Mouse (Mus musculus): Measurements from ENCODE around the gene Dll3. TPM values are rescaled to one million over a fixed set of nuclear protein-coding genes. Genes with fewer than 3 reads are reported as not detected.
"Not testable (repeated sequence)": the region's sequence is repeated elsewhere in the genome, so short reads cannot be mapped to it uniquely, and the experiment has no call there.

Gene Dll3
- polyA plus RNA-seq, 1 experiment from 2014 or later, result 1.4 TPM

DNA sequence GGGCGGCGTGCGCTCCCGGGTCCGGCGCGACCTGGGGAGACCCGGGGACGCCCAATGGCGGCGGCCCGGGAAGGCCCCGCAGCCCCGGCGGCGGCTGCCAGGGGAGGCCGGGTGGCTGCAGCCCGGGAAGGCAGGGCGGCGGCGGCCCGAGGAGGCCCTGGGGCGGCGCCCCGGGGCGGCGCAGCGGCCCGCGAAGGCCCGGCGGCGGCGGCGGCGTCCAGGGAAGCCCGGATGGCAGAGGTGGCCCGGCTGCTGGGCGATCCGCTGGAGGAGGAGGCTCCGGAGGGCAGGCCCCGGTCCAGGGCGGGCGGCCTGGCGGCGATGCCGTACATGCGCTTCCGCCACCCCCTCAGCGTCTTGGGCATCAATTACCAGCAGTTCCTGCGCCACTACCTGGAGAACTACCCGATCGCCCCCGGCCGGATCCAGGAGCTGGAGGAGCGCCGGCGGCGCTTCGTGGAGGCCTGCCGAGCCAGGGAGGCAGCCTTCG, 34.0 kb downstream of the Dll3 start:
- H3K27me3 ChIP-seq, result no peaks in the 10 kb centered on the region
- peaks cover 34% of the 10 kb centered on the region for H3K36me3 ChIP-seq
- peaks cover 12% of the 10 kb centered on the region for H3K4me1 ChIP-seq
- H3K27ac ChIP-seq, result peak overlapping the region; percentile 93
- no peaks in the 10 kb centered on the region for H3K9me3 ChIP-seq
- peak overlapping the region; percentile 95 for H3K4me3 ChIP-seq
- peak overlapping the region; percentile 99 for H3K9ac ChIP-seq
- 0% methylated on average over 60 of the region's 62 CpGs for WGBS
- peak overlapping the region; percentile 82 for H3K4me2 ChIP-seq (replicated peaks)
- ATAC-seq (ENCODE audit: low FRiP score, low read depth), result peak; percentile 69

DNA sequence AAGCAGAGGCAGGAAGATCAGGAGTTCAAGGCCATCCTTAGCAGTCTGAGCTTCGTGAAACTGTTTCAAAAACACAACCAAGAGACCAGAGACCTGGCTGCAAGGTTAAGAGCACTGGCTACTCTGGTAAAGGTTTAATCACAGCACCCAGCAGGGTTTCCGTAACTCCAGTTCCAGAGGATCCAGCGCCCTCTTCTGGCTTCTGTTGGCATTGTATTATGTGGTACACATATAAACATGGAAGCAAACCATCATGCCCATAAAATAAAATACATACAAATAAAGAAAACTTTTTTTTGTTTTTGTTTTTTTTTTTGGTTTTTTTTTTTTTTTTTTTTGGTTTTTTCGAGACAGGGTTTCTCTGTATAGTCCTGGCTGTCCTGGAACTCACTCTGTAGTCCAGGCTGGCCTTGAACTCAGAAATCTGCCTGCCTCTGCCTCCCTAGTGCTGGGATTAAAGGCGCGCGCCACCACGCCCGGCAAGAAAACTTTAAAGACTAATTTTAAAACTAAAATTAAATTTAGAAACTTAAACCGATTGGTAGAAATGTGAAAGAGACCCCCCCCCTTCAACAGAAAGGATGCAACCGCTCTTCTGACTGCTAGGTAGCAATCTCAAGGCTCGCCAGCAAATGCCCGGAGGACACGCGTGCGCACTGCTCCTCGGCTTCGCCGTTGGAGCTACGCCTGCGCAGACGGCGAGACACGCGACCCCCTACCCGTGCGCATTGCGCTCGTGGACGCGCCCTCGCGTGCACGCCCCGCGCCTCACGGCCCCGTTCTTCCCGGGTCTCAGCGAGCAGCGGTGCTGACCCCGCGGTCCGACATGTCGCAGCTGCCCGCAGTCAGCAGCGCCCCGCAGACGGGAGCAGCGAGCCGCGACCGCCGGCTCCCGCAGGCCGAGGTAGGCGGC, 34.7 kb downstream of the Dll3 start, which contains the start of gene Eid2:
TSS of gene Eid2 (plus strand) at position 753 of the 913 bp plus-strand sequence.
- peak; percentile 94 for ATAC-seq (ENCODE audit: low FRiP score, low read depth)
- no peaks in the 10 kb centered on the region for H3K9me3 ChIP-seq
- peak within 1 kb of the TSS; percentile 95 for H3K4me3 ChIP-seq
- peak within 1 kb of the TSS; percentile 99 for H3K9ac ChIP-seq
- 8% methylated on average over 56 of the region's 57 CpGs for WGBS
- no peaks in the 10 kb centered on the region for H3K27me3 ChIP-seq
- H3K4me2 ChIP-seq (replicated peaks), result peak within 1 kb of the TSS; percentile 82
- peak within 1 kb of the TSS; percentile 93 for H3K27ac ChIP-seq
- H3K4me1 ChIP-seq, result peaks cover 12% of the 10 kb centered on the region
- H3K36me3 ChIP-seq, result peaks cover 27% of the 10 kb centered on the region

DNA sequence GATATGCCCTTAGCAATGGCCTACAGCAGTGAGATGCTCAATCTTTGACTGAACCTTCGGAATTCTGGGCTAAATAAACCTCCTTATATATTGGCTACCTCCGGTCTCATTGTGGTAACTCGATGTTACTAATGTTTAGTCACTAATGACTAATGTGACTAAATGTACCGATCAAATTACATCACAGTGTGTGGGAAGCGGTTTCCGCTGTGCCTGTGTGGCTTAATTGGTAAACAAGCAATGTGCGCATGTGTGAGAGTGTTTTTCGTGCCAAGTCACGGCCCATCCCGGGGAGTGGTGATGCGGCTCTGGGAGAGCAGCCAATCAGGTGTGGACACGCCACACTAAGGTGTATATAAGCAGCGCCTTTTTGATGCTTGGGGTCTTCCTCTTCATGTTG, 36.6 kb downstream of the Dll3 start:
- Histone ChIP-seq H3K27me3 (no peaks in the 10 kb centered on the region), H3K36me3 (peaks cover 11% of the 10 kb centered on the region), H3K4me1 (peaks cover 12% of the 10 kb centered on the region), H3K4me3 (no peak overlapping the region), H3K27ac (no peak overlapping the region), H3K9me3 (no peaks in the 10 kb centered on the region), H3K4me2 (replicated peaks) (no peak overlapping the region), H3K9ac (no peak overlapping the region)
- ATAC-seq (ENCODE audit: low FRiP score, low read depth), result no peak
- 86% methylated on average over 13 of the region's 13 CpGs for WGBS

DNA sequence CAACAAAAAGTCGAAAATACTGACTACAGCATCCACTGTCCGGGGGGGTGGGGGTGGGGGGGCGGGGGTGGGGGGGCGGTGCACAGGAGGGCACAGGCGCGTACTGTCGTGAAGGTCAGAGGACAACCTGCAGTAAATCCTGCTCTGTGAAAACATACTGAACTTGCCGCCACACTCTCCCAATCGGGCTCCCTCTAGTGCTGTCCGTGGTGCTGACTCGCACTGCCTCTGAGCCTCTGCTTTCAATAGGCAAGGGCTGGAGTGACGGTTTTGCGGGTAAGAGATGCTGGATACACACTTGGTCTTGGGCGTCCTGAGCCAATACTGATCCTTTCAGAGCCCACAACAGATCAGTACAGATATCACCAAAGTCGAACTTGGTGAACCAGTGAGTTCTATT, 38.3 kb downstream of the Dll3 start:
- no peaks in the 10 kb centered on the region for H3K36me3 ChIP-seq
- no peak overlapping the region for H3K4me2 ChIP-seq (replicated peaks)
- WGBS, result 3% methylated on average over 15 of the region's 15 CpGs
- H3K4me3 ChIP-seq, result no peak overlapping the region
- H3K9ac ChIP-seq, result no peak overlapping the region
- peaks cover 5% of the 10 kb centered on the region for H3K4me1 ChIP-seq
- no peak overlapping the region for H3K27ac ChIP-seq
- no peak; the same call in 1 of the 2 replicates for ATAC-seq (ENCODE audit: low FRiP score, low read depth)
- no peaks in the 10 kb centered on the region for H3K9me3 ChIP-seq
- no peaks in the 10 kb centered on the region for H3K27me3 ChIP-seq

DNA sequence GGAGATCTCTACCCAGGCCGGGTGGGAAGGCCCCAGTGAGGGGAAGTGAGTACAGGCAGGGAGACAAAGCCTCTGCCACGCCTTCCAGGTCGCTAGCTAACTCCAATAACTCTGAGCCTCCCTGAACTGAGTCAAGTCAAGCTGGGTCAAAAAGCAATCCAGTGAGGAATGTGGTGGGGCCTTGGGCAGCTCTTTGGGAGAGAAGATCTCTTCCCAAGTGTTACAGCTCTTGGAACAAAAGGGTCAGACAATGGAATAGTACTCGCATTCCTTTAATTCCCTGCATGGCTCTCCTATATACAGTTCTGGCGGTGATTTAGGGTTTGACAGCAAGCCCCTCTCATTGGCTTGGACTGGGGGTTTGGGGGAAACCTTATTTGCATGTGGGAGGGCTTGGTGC, 39.2 kb downstream of the Dll3 start:
- no peak for ATAC-seq (ENCODE audit: low FRiP score, low read depth)
- Histone ChIP-seq H3K27me3 (no peaks in the 10 kb centered on the region), H3K36me3 (no peaks in the 10 kb centered on the region), H3K4me3 (no peak overlapping the region), H3K4me1 (no peaks in the 10 kb centered on the region), H3K9me3 (no peaks in the 10 kb centered on the region), H3K4me2 (replicated peaks) (no peak overlapping the region), H3K9ac (no peak overlapping the region), H3K27ac (no peak overlapping the region)
- WGBS, result 39% methylated on average over 5 of the region's 5 CpGs

DNA sequence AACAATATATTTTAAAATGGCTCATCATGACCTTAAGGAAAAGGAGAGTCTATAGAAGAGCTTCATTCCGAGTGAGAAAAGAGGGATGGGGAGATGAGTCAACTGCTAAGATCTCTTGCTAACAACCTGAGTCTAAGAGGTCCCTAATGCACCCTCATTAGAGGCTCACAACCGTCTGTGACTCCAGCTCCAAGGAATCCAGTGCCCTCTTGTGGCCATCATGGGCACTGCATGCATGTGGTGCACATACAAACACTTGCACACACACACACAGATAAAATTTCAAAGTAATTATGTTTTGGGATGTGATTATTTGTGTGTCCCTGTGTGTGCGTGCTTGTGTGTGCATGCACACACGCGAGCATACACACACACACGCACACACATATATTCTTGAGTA, 46.6 kb downstream of the Dll3 start:
- H3K9me3 ChIP-seq, result peaks cover 7% of the 10 kb centered on the region
- no peak overlapping the region for H3K27ac ChIP-seq
- H3K4me2 ChIP-seq (replicated peaks), result no peak overlapping the region
- H3K4me1 ChIP-seq, result no peaks in the 10 kb centered on the region
- H3K27me3 ChIP-seq, result no peaks in the 10 kb centered on the region
- no peak for ATAC-seq (ENCODE audit: low FRiP score, low read depth)
- no peak overlapping the region for H3K9ac ChIP-seq
- 81% methylated on average over 6 of the region's 6 CpGs for WGBS
- no peaks in the 10 kb centered on the region for H3K36me3 ChIP-seq
- no peak overlapping the region for H3K4me3 ChIP-seq

DNA sequence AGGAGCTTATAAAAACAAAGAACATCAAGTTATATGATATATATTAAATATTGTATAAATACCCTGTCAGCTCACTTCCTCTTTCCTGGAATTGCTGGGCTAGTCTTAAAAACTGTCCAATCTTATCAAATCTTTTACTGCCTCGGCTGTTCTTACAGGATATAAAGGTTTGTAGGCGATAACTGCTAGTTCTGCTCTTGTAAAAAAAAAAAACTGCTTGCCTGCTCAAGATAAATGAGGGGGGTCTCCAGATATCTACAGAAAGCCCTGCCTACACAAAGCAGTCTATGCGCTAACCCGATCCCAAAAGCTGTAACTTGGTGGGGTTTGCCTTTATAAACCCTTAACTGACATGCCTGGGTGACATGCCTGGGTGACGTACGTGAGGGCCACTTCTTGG, 47.4 kb downstream of the Dll3 start:
- Histone ChIP-seq H3K36me3 (no peaks in the 10 kb centered on the region), H3K9ac (no peak overlapping the region), H3K4me2 (replicated peaks) (no peak overlapping the region), H3K27ac (no peak overlapping the region), H3K9me3 (peaks cover 7% of the 10 kb centered on the region), H3K4me3 (no peak overlapping the region), H3K4me1 (no peaks in the 10 kb centered on the region), H3K27me3 (no peaks in the 10 kb centered on the region)
- ATAC-seq (ENCODE audit: low FRiP score, low read depth), result no peak
- 86% methylated on average over 6 of the region's 6 CpGs for WGBS

DNA sequence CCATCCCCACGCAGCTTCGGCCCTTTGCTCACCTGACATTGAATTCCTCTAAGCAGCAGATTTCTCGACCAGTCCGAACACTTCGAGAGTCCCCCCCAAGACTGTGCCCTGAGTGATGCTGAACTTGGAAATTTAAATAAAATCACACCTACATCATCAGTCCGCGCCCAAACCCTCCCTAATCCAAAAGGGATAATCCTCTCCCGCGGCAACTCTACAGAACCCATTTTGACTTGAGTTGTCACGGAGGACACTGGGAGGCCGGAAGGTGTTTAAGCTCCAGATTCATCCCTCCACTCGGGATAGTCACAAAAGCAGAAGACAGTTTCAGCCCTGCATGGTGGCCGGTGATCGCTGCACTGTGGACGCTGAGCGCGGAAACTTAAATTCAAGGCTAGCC, 50.1 kb downstream of the Dll3 start:
- Histone ChIP-seq H3K36me3 (no peaks in the 10 kb centered on the region), H3K4me3 (no peak overlapping the region), H3K4me2 (replicated peaks) (no peak overlapping the region), H3K27me3 (no peaks in the 10 kb centered on the region), H3K27ac (no peak overlapping the region), H3K9ac (no peak overlapping the region), H3K9me3 (peaks cover 14% of the 10 kb centered on the region), H3K4me1 (no peaks in the 10 kb centered on the region)
- ATAC-seq (ENCODE audit: low FRiP score, low read depth), result no peak
- 88% methylated on average over 16 of the region's 17 CpGs for WGBS

DNA sequence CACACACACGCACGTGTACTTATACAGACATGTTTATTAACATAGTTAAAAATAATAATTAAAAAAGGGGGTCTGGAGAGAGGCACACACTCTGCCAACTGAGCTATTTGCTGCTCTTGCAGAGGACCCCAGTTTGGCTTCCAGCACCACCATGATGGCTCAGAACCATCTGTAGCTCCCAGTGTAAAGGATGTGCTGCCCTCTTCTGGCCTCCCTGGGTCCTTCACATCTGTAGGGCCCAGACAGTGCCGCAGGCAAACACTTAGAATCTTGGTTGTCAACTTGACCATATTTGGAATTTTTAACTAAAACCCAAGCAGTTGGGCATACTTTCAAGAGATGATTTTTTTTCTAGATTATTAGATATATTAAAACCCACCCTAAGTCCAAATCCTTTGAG, 53.1 kb downstream of the Dll3 start:
- no peak for ATAC-seq (ENCODE audit: low FRiP score, low read depth)
- 86% methylated on average over 3 of the region's 3 CpGs for WGBS
- no peaks in the 10 kb centered on the region for H3K4me1 ChIP-seq
- no peak overlapping the region for H3K9ac ChIP-seq
- H3K9me3 ChIP-seq, result peaks cover 7% of the 10 kb centered on the region; the same call in 1 of the 2 replicates
- H3K27me3 ChIP-seq, result no peaks in the 10 kb centered on the region
- no peaks in the 10 kb centered on the region for H3K36me3 ChIP-seq
- H3K4me2 ChIP-seq (replicated peaks), result no peak overlapping the region
- no peak overlapping the region for H3K27ac ChIP-seq
- H3K4me3 ChIP-seq, result no peak overlapping the region

DNA sequence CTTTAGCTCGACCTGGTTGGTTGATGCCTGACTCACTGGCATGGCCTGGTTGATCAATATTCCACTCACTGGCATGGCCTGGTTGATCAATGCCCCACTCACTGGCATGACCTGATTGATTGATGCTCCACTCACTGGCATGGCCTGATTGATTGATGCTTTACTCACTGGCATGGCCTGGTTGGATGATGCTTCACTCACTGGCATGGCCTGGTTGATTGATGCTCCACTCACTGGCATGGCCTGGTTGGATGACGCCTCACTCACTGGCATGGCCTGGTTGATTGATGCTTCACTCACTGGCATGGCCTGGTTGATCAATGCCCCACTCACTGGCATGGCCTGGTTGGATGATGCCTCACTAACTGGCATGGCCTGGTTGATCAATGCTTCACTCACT, 58.1 kb downstream of the Dll3 start:
- 69% methylated on average over 2 of the region's 2 CpGs for WGBS
- H3K4me2 ChIP-seq (replicated peaks); ATAC-seq (ENCODE audit: low FRiP score, low read depth): not testable (repeated sequence)

More for the DNA sequence above, 58.1 kb downstream of the Dll3 start:
- not testable (repeated sequence) for H3K27me3 ChIP-seq, H3K36me3 ChIP-seq, H3K9me3 ChIP-seq, H3K9ac ChIP-seq, H3K4me3 ChIP-seq, H3K27ac ChIP-seq, H3K4me1 ChIP-seq
